Mouse (Mus musculus): ENCODE measurements around the gene Sp110.
"Not testable (repeated sequence)": the region's sequence is repeated elsewhere in the genome, so short reads cannot be mapped to it uniquely, and the experiment has no call there.

The Sp110 gene

DNA sequence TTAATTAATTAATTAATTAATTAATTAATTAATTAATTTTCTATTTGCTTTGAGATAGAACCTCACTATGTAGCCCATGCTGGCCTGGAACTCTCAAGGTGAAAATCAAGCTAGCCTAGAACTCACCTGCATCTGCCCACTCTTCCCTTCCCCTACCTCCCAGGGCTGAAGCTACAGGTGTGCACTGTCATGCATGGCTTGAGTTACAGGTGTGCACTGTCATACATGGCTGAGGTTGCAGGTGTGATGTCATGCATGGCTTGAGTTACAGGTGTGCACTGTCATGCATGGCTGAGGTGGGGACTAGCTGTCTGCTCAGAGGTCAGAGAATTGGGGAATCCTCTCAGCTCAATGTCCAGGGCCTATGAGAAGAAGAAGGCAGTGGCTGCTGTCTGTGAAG lies 52.2 kb downstream of the Sp110 start:
- DNase-seq (ENCODE audit: low spot score): not testable (repeated sequence)

DNA sequence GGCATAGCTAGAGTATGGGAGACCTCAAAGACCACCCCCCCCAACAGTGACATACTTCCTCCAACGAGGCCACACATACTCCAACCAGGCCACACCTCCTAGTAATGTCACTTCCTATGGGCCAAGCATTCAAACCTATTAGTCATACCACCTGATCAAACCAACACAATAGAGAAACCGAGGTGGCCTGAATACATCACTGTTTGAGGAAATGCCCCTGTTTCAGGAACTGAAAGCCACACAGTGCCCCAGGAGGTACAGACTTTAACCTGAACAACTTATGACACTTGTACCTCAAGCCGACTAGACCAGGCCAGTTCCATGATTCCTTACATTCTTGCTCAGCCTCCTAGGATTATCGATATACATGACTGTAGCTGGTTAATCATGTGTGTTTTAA lies 54.8 kb downstream of the Sp110 start:
- not testable (repeated sequence) for DNase-seq (ENCODE audit: low spot score)

DNA sequence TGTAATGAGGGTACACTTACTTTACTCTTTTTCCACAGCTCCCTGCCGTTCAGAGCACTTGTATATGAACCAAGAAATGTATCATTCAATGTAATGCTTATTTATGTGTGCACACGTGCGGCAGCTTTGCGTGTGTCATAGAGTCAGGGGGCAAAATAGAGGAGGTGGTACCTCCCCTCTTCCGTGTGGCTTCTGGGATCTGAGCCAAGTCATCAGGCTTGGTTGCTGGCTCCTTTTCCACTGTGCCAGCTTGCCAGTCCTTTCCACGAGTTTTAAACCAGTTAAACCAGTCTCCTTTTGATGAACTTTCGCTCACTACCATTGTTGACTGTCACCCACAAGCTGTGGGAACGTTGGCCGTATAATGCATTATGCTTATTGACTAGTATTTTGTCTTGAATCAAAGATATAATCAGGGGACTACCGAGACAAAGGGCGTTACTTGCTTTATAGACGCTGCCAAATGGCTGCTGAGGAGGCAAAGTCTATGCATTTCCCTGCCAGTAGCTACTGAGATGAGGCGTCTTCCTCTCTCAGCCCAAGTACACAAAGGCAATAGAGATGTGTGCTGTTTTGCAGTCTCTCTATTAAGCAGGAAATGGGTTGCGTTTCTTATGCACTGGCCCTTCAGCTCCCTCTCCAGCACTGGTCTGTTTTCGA lies 70.0 kb downstream of the Sp110 start:
- DNase-seq (ENCODE audit: low spot score): not testable (repeated sequence)
